25 mouse cellular contexts compared by ENCODE assay signal in genomic region chr14:45830457-45830856, GRCm38 (mm10).
A peak's percentile ranks its signal among the peaks of the same experiment; 100 is the strongest.
DNase-seq lines count a peak whose midpoint lies in the region; ATAC-seq and TF ChIP-seq lines count a peak whose summit lies in the region.
"Had no signal": no experiment of that assay in that cellular context is flagged by ENCODE, and none has a peak within 500 bp of the region (broad histone marks: within the 10 kb centered on the region; RNA-seq: fewer than 3 reads in every experiment).

No protein-coding gene starts in this region.

- H3K4me3 ChIP-seq in heart, adult 2 months, result no peak overlapping the region
- H3K4me3 ChIP-seq in myocyte, result no peak overlapping the region
- H3K4me3 ChIP-seq: embryonic facial prominence, embryonic 10.5 days; embryonic facial prominence, embryonic 12.5 days; forebrain, embryonic 13.5 days; forebrain, embryonic 15.5 days had no signal

- TF ChIP-seq EP300 in heart, adult 2 months (IDR thresholded peaks at IDR 0.05; ENCODE audit: insufficient read depth, low read depth, low read length), result no peak

- no peak overlapping the region for H3K9ac ChIP-seq in heart, adult 2 months (ENCODE audit: low read depth, low read length)
- H3K9ac ChIP-seq: embryonic facial prominence, embryonic 12.5 days; forebrain, embryonic 13.5 days; forebrain, embryonic 15.5 days; forebrain, postnatal 0 days had no signal

- 90% methylated on average over 5 of the region's 5 CpGs for WGBS in heart, adult 2 months

- H3K27ac ChIP-seq in heart, adult 2 months, result no peak overlapping the region
- H3K27ac ChIP-seq: embryonic facial prominence, embryonic 10.5 days; embryonic facial prominence, embryonic 12.5 days; forebrain, embryonic 13.5 days; forebrain, embryonic 15.5 days had no signal

- no peaks in the 10 kb centered on the region for H3K36me3 ChIP-seq in heart, adult 2 months (ENCODE audit: control insufficient read depth, insufficient read depth, low read length)
- H3K36me3 ChIP-seq in myocyte (ENCODE audit: control insufficient read depth, insufficient read depth), result no peaks in the 10 kb centered on the region
- H3K36me3 ChIP-seq: embryonic facial prominence, embryonic 10.5 days; embryonic facial prominence, embryonic 12.5 days; forebrain, embryonic 15.5 days; G1E had no signal

- TF ChIP-seq CTCF in heart, adult 2 months (IDR thresholded peaks at IDR 0.05), result no peak

- peak overlapping the region; percentile 43 for H3K4me2 ChIP-seq in myocyte (ENCODE audit: low read depth)
- H3K4me2 ChIP-seq: embryonic facial prominence, embryonic 12.5 days; forebrain, embryonic 13.5 days; forebrain, embryonic 15.5 days had no signal

- ATAC-seq in inflammation-experienced regulatory T-cells, adult 6 months, result no peak
- no peak for ATAC-seq in frontal cortex, adult (ENCODE audit: low TSS enrichment)
- ATAC-seq: activated CD4-positive, CD25-positive, alpha-beta regulatory T cell, adult 4 months; CD4-positive, CD25-positive, alpha-beta regulatory T cell, adult 4 months; forebrain, embryonic 13.5 days; forebrain, embryonic 15.5 days; forebrain, postnatal 0 days had no signal

- no peaks in the 10 kb centered on the region for H3K27me3 ChIP-seq in heart, adult 2 months (ENCODE audit: control insufficient read depth, insufficient read depth, low read length)
- H3K27me3 ChIP-seq in myocyte (ENCODE audit: control insufficient read depth, insufficient read depth, insufficient read length), result no peaks in the 10 kb centered on the region
- H3K27me3 ChIP-seq: CH12.LX; embryonic facial prominence, embryonic 12.5 days; forebrain, embryonic 13.5 days; forebrain, embryonic 15.5 days had no signal

- no peak for TF ChIP-seq POLR2A in heart, adult 2 months (IDR thresholded peaks at IDR 0.05; ENCODE audit: insufficient read depth, low read depth, low read length)
- no peak for TF ChIP-seq POLR2A in myocyte (IDR thresholded peaks at IDR 0.05; ENCODE audit: insufficient read length, low read depth)

- no peaks in the 10 kb centered on the region for H3K79me2 ChIP-seq in heart, adult 2 months (replicated peaks; ENCODE audit: control insufficient read depth, insufficient read depth, low read length)
- H3K79me2 ChIP-seq in myocyte (ENCODE audit: control insufficient read depth, insufficient read depth), result no peaks in the 10 kb centered on the region

- H3ac ChIP-seq in myocyte (ENCODE audit: control insufficient read depth, insufficient read length), result no peak overlapping the region

- H3K4me1 ChIP-seq in heart, adult 2 months (ENCODE audit: control insufficient read depth, insufficient read depth, low read length), result no peaks in the 10 kb centered on the region
- H3K4me1 ChIP-seq: forebrain, embryonic 13.5 days; forebrain, embryonic 15.5 days had no signal

- DNase-seq in heart, adult 11 months, result peak; percentile 39
- no peak for DNase-seq in heart, adult 2 months
- peak; percentile 8 for DNase-seq in 416B (ENCODE audit: low read depth)
- DNase-seq in Muller cell, postnatal 12 days (ENCODE audit: inconsistent ontology term), result peak; percentile 32
- DNase-seq in testis, postnatal 10 days (ENCODE audit: low spot score), result no peak
- DNase-seq: adrenal gland, adult 8-10 months; adrenal gland, postnatal 14 days; adrenal gland, postnatal 36 days; cerebellum, adult 11-12 months; cerebellum, adult 2 months; cerebellum, adult 9-10 months; cerebellum, postnatal 10 days; cerebellum, postnatal 25 days; forebrain, postnatal 0 days had no signal

- intact Hi-C loops in heart, adult 2 months (cut with DNase I), result no loop called here

TF ChIP-seq in myocyte, 11 proteins besides CTCF, POLR2A, EP300 and RAD21:
- TF ChIP-seq MYOG (IDR thresholded peaks at IDR 0.05; ENCODE audit: control insufficient read depth in 1 of 3, insufficient read depth in 1 of 3, insufficient read length in 2 of 3, low read depth in 2 of 3) (no peak), MYOD1 (IDR thresholded peaks at IDR 0.05; ENCODE audit: control insufficient read depth in 1 of 3, insufficient read length in 2 of 3, low read depth in 2 of 3) (no peak)

Comparison
In these comparisons a context has a peak if more than half of its experiments do, and no peak if none do; other contexts are left out.
1. DNase-seq: peak in heart, adult 11 months (single experiment), 416B (single experiment) and Muller cell, postnatal 12 days (single experiment); none in heart, adult 2 months (0 of 2) and testis, postnatal 10 days (single experiment).